Mouse (Mus musculus) lung, postnatal 0 days (tissue): ENCODE data around the gene Tjp3. TPM values are rescaled to one million over a fixed set of nuclear protein-coding genes. Genes with fewer than 3 reads are reported as not detected.

ENCODE experiments used
- ATAC-seq: fragments of 200-750 bp; cut with Nextera tagmentation; 2 replicates; pipeline ENCODE4 v1.8.0; 2017; ENCODE audit warnings: moderate library complexity
- DNase-seq: peaks from one replicate; pipeline ENCODE4 v3.0.0-alpha.2; 2016; ENCODE audit warnings: low spot score
- H3K27ac ChIP-seq: fragments of 300-500 bp; sonication (generic); 2 replicates; pipeline ENCODE4 v1.5.1; 2014; ENCODE audit warnings: antibody characterized with exemption, mild to moderate bottlenecking, low read length, mixed read lengths
- H3K27me3 ChIP-seq: fragments of 300-500 bp; sonication (generic); replicated peaks from 2 replicates; pipeline ENCODE4 v1.6.1; 2014; ENCODE audit warnings: low read length, mixed read lengths; ENCODE audit not compliant: insufficient read depth
- H3K36me3 ChIP-seq: fragments of 300-500 bp; sonication (generic); 2 replicates; pipeline ENCODE4 v1.6.1; 2014; ENCODE audit warnings: low read length, mixed read lengths; ENCODE audit not compliant: insufficient read depth
- H3K4me1 ChIP-seq: fragments of 300-500 bp; sonication (generic); 2 replicates; pipeline ENCODE4 v1.6.1; 2014; ENCODE audit warnings: antibody characterized with exemption, low read depth, low read length, mixed read lengths; ENCODE audit not compliant: insufficient read depth
- H3K4me2 ChIP-seq: fragments of 300-500 bp; sonication (generic); replicated peaks from 2 replicates; pipeline ENCODE4 v1.6.1; 2014; ENCODE audit warnings: low read depth, mild to moderate bottlenecking, low read length, moderate library complexity, mixed read lengths
- H3K4me3 ChIP-seq: fragments of 300-500 bp; sonication (generic); 2 replicates; pipeline ENCODE4 v1.5.1; 2014; ENCODE audit warnings: low read depth, low read length
- H3K9ac ChIP-seq: fragments of 300-500 bp; sonication (generic); replicated peaks from 2 replicates; pipeline ENCODE4 v1.6.1; 2014; ENCODE audit warnings: low read depth, mild to moderate bottlenecking
- H3K9me3 ChIP-seq: fragments of 300-500 bp; sonication (generic); 2 replicates; pipeline ENCODE4 v1.6.1; 2016; ENCODE audit warnings: low read length, mixed read lengths
- CTCF ChIP-seq: IDR thresholded peaks from 2 replicates; pipeline ENCODE4 v1.5.1; 2016; ENCODE audit warnings: antibody characterized with exemption, mild to moderate bottlenecking
- EP300 ChIP-seq: IDR thresholded peaks from 2 replicates; pipeline ENCODE4 v1.6.1; 2016; ENCODE audit warnings: antibody characterized with exemption, mild to moderate bottlenecking, control low read depth
- WGBS: fragments of 180-500 bp; shearing (Covaris S2); extraction: QIAGEN DNeasy Blood & Tissue Kit; methylation state at CpG from one replicate; pipeline ENCODE4 v1.1.7; 2014; 5-methylcytosine and 5-hydroxymethylcytosine counted together
- polyA plus RNA-seq: library from polyadenylated mRNA; unstranded; fragments of >200 nt; fragmentation: Nextera tagmentation; extraction: Ambion mirVana; gene quantifications from 2 replicates; pipeline ENCODE4 v1.2.1, GENCODE M21; 2015

The Tjp3 gene
- polyA plus RNA-seq, 1 experiment from 2014 or later, result 24.1 TPM

DNA sequence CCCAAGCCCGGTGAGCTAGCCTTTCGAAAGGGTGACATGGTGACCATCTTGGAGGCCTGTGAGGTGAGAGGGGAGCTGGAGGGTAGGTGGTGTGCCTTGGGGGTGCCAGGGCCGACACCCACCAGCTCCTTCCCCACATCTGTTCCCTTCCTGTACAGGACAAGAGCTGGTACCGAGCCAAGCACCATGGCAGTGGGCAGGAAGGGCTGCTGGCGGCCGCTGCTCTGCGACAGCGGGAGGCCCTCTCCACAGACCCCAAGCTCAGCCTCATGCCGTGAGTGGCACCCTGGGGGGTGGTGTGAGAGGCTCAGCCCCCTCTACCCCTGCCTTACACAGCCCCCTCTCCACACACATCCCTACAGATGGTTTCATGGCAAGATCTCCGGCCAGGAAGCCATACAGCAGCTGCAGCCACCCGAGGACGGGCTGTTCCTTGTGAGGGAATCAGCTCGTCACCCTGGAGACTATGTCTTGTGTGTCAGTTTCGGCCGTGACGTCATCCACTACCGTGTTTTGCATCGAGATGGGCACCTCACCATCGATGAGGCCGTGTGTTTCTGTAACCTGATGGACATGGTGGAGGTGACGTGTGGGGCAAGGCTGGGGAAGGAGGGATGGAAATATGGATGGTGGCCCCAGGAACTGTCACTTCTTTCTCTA lies 32.0 kb downstream of the Tjp3 start:
- no peak overlapping the region for H3K9ac ChIP-seq
- no peak overlapping the region for H3K4me2 ChIP-seq
- no peaks in the 10 kb centered on the region; the same call in 1 of the 2 replicates for H3K4me1 ChIP-seq
- peaks cover 3% of the 10 kb centered on the region; the same call in 1 of the 2 replicates for H3K9me3 ChIP-seq
- H3K36me3 ChIP-seq, result peaks cover 3% of the 10 kb centered on the region; the same call in 1 of the 2 replicates
- peaks cover 27% of the 10 kb centered on the region for H3K27me3 ChIP-seq
- no peak overlapping the region for H3K27ac ChIP-seq
- DNase-seq (no peak), ATAC-seq (peak; percentile 18; the same call in 1 of the 2 replicates)
- no peak overlapping the region for H3K4me3 ChIP-seq
- no peak for TF ChIP-seq CTCF
- no peak for TF ChIP-seq EP300
- 39% methylated on average over 20 of the region's 21 CpGs for WGBS

DNA sequence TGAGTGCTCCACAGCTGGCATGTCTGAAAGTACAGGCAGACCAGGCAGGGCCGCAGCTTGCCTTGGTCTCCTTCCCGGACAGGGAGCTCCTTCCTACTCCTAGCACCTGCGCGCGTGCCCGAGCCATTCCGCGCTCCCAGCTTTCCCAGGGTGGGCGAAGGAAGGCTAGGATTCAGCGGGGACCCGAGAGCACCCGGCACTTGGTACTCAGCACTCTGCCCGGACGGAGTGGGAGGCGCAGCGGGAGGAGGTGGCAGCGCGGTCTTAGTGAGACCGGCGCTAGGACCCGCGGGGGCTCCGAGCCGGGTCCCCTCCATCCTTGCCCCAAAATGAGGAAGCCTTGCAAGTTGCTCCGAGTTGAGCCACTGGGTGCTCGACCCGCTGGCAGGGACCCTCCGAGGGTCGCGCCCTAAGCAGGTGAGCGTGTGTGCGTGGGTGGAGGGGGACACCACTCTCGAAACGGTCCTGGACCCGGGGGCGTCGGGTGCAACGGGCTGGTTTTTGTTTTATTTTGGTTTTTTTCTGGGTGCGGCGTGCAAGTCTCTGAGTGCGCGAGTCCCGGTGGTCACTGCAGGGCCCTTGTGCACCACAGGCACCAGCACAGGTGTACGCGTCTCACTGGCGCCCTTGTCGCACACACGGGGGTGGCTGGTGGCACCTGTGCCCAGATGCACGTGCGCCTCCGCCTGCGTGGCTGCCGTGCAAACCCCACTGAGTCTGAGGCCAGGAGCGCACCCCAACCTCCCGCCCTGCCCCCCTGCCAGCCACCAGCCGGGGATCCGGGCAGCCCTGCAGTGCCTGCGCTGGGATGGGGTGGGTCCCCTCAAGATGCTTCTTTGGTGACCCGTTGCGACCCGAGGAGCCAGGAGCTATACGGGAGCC lies 34.0 kb downstream of the Tjp3 start:
- H3K27ac ChIP-seq, result no peak overlapping the region
- ATAC-seq (no peak), DNase-seq (no peak)
- H3K9ac ChIP-seq, result no peak overlapping the region
- H3K36me3 ChIP-seq, result no peaks in the 10 kb centered on the region
- no peak for TF ChIP-seq EP300
- H3K4me2 ChIP-seq, result peak overlapping the region; percentile 50
- 3% methylated on average over 51 of the region's 62 CpGs for WGBS
- peaks cover 3% of the 10 kb centered on the region; the same call in 1 of the 2 replicates for H3K9me3 ChIP-seq
- peaks cover 40% of the 10 kb centered on the region for H3K27me3 ChIP-seq
- peak overlapping the region; percentile 24 for H3K4me3 ChIP-seq
- H3K4me1 ChIP-seq, result no peaks in the 10 kb centered on the region; the same call in 1 of the 2 replicates

DNA sequence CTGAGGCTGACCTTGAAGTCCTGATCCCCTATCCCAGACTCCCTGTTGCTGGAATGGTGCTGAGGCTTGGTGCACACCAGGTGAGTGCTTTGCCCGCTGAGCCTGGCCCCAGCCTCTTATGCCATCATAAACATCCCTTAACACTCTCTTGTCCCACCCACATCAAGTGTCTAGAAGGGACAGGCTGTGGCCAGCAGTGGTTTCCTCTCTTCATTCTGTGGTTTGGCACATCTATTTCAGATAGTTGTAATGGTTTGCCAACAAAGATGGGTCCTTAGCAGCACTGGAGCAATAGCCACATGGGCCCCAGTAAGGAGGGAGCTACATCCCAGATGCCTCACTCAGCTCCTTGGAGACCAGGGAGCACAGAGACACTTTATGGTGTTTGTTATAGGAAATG lies 36.5 kb downstream of the Tjp3 start:
- no peaks in the 10 kb centered on the region for H3K36me3 ChIP-seq
- peaks cover 44% of the 10 kb centered on the region for H3K27me3 ChIP-seq
- no peaks in the 10 kb centered on the region for H3K9me3 ChIP-seq
- 50% methylated on average over 1 of the region's 1 CpGs for WGBS
- no peak overlapping the region for H3K4me2 ChIP-seq
- no peak overlapping the region for H3K4me3 ChIP-seq
- no peak for ATAC-seq
- H3K4me1 ChIP-seq, result no peaks in the 10 kb centered on the region; the same call in 1 of the 2 replicates
- no peak overlapping the region for H3K9ac ChIP-seq
- H3K27ac ChIP-seq, result no peak overlapping the region
- DNase-seq, result no peak
- TF ChIP-seq EP300 (no peak), CTCF (no peak)

DNA sequence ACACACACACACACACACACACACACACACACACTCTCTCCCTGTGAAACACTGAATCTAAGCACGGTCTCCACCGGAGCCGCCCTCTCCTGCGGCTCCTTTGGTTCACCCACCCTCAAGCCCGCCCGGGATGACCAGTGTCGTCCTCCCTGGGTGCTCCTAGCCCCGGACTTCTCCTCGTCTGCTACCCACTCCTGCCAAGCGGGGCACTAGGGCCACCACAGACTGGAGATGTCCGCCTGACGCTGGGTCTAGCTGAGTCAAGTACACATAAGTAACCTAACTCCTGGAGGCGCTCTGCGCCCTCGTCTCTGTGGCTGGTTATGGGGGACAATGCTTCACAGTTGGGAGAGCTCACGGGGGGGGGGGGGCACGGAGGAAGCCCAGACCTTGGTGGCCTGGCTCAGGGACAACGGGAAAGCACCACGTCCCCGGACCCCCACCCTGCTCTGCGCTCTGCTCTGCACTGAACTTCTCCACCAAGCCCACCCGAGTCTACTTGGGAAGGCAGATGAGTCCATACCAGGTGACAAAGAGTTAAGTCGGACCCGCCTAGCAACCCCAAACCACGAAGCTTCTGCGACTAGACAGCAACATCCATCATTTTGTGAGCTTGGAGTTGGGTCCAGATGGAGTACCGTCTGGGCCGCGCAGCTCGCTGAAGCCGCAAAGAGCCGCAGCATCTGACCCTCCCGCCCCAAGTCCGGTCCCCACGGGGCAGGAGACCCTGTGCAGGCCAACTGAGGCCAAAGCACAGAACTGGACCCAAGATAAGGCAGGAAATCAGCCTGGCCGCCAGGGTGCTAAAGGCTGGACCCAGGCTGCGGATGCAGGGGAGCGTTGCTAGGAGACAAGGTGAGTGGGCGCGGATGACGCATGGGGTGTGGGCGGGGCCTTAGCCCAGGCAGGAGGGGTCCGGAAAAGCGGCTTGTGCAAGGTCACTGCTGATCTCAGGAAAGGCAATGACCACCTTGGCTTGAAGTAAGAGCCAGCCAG lies 38.7 kb downstream of the Tjp3 start, which contains the start of gene Matk:
Gene Matk (plus strand): TSS at position 512 of the 996 bp plus-strand sequence.
- peak; percentile 39 for DNase-seq
- peaks cover 25% of the 10 kb centered on the region for H3K27me3 ChIP-seq

DNA sequence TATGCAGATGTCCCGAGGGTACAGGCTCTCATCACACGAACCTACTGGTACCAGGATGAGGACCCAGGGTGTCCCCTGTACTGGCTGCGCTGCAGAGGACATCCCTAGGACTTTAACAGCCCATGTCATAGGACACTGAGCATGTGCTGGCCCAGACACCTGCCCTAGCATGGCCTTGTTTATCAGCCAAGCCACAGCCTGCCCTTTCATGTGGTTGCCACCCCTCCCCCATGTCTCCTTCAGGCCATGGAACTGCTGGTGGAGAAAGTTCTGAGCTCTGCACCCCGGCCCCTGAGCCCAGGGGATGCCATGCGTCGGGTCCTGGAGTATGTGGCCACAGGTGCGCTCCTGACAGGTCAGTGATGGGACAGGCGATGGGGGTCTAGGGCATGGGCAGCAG lies 41.9 kb downstream of the Tjp3 start:
- Histone ChIP-seq H3K9ac (no peak overlapping the region), H3K9me3 (no peaks in the 10 kb centered on the region), H3K27me3 (peaks cover 18% of the 10 kb centered on the region), H3K4me3 (no peak overlapping the region), H3K27ac (no peak overlapping the region), H3K4me2 (no peak overlapping the region), H3K36me3 (no peaks in the 10 kb centered on the region), H3K4me1 (no peaks in the 10 kb centered on the region)
- ATAC-seq (no peak), DNase-seq (no peak)
- no peak for TF ChIP-seq EP300
- TF ChIP-seq CTCF, result no peak
- WGBS, result 72% methylated on average over 8 of the region's 8 CpGs

More for the DNA sequence above, 38.7 kb downstream of the Tjp3 start, which contains the start of gene Matk:
- WGBS, result 12% methylated on average over 42 of the region's 44 CpGs
- H3K36me3 ChIP-seq, result no peaks in the 10 kb centered on the region
- no peak within 1 kb of the TSS for H3K27ac ChIP-seq
- no peak within 1 kb of the TSS for H3K9ac ChIP-seq
- TF ChIP-seq CTCF (peak; percentile 21; the same call in 1 of the 2 replicates), EP300 (no peak)
- no peaks in the 10 kb centered on the region; the same call in 1 of the 2 replicates for H3K4me1 ChIP-seq
- ATAC-seq, result 0 out of 2 replicates have a peak, but pooled peaks have one; percentile 16
- no peak within 1 kb of the TSS for H3K4me2 ChIP-seq
- H3K4me3 ChIP-seq, result no peak within 1 kb of the TSS
- H3K9me3 ChIP-seq, result no peaks in the 10 kb centered on the region
